Mouse (Mus musculus): ENCODE data around the gene Gm17783.
"Not testable (repeated sequence)": the region's sequence is repeated elsewhere in the genome, so short reads cannot be mapped to it uniquely, and the experiment has no call there.

Gene Gm17783

DNA sequence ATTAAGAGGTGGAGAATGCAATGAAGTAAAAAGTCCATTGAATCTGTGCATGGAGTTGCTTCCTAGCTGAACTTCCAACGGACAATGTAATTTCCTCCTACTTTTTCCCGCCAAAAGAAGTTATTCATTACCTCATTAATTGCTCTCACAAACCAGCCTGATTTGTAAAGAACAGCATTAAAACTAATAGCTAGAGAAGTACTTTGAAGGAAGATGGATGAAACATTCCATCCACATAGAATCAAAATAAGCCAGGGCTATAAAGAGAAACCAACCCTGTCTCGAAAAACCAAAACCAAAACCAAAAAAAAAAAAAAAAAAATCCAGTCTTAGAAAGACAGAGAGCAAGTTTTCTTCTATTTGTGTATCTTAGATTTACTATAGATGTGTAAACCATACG is at the start of gene Gm17783:
Gm17783 (minus strand) TSS at position 101 of the 400 bp plus-strand sequence.
- no peak for DNase-seq (ENCODE audit: low spot score)

DNA sequence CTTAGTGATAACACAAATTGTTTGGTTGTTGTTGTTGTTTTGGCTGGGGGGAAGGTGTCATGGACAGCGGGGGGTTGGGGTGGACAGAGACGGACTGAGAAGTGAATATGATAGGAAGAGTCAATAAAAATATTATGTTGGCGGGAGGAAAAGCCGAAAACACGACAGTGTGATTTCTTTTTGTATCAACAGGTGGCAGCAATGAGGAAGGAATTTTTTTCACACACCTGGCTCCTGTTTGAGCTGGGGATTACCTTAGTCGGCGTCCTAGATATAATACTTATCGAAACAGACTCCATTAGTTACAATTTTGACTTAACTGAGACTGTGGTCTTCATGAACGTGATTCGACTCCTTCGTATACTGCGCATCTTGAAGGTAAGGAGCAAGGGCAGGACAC is 48.0 kb upstream of the Gm17783 start:
- no peak for DNase-seq (ENCODE audit: low spot score)

DNA sequence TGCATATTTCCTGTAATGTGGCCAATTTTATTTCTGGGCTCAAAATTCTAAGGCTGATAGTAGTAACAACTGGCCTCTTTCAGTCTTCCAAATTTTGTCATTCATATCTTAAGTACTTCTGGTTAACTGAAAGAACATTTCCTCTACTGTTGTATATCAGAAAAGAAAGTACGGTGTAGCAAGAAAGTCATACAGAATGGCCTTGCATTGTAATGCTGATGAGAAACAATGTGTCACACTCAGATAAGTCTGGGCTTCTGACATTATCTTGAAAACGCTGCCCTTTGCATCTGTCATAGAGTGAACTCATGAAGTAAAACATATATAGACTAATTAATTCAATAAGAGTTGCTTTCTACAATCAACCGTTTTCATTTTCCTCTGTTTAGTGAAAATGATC is 40.5 kb upstream of the Gm17783 start:
- DNase-seq (ENCODE audit: low spot score): no peak

DNA sequence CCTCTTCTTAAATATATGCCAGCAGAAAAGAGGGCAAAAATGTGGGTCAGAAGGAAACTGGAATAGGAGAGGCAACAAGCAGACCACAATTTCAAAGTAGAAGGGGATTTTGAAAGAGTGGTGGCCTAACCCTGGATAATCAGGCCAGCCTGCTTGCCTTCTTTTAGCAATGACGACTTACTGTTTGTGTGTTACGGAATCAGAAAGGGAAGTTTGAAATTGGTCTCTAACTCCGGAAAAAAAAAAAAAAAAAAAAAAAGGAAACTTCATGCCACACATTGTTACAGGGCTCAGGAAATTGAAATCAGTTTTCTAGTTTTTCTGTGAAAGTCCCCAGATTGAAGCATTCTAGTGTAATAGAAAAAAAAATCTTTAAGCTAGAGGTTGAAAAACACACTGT is 29.9 kb upstream of the Gm17783 start:
- no peak for DNase-seq (ENCODE audit: low spot score)

DNA sequence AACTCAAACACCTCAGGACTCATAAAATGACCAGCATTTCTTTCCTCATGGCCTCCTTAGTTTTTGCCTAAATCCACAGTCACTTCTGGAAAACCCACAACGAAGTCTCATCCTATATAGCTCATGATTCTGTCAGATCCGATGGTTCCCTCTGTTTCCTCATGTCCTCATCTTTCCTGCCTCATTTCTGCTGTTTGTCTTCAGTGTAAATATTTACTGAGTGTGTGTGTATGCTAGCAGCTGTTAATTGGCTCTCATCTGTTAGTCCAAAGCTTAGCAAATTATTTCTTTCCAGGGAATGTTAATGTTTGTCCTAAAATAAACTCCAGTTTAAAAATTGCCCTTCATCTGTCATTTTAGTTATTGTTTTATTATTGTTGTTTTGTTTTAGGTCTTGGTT is 19.7 kb upstream of the Gm17783 start:
- DNase-seq (ENCODE audit: low spot score): no peak

DNA sequence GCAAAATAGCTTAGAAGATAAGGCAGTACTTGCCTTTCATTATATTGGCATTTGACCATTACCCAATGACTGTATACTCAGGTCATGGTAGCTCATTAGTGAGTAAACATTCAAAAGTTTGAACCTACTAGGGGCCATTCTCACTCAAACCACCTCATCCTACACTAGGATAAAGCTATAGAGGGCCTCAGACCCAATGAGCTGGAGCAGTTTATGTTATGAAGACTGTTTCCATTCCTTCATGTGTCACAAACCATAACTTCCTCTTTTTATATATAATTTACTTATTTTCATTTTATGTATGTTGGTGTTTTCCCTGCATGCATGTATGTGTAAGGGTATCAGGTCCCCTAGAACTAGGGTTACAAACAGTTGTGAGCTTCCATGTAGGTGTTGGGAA is 16.1 kb upstream of the Gm17783 start:
- DNase-seq (ENCODE audit: low spot score): no peak

DNA sequence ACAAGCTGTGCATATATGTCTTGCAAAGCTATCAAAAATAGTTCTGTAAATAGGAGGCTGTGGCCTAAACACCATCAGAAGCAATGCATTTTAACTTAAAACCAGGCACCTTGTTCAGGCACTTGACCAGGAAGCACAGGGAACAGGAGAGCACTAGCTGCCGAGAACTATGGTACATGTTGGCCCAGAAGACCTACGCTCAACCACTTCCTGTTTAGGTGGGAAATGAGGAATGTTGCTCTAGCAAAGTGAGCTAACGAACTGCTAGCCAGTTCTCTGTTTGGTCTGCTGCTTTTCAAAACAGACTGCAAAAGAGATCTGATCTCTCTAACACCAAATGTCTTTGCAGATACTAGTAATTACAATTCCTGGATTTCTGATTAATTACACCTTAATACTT is 12.5 kb upstream of the Gm17783 start:
- no peak for DNase-seq (ENCODE audit: low spot score)

DNA sequence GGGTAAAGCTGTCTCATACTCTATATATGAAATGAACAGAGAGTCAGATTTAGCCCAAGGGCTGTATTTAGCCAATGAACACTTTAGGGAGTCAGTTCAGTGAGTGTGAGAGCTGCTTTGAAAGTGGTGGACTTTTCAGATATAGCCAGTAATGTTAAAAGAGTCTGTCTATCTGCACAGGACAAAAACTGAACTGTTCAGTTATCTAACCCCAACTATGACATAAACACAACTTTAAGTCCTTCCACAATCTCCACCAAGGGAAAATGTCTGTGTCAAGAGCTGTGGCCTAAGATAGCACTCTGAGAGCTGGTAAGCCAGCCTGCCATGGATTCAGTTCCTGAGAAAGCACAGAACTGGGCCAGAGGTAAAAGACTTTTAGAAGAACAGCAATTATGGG is 10.3 kb upstream of the Gm17783 start:
- DNase-seq (ENCODE audit: low spot score): no peak

DNA sequence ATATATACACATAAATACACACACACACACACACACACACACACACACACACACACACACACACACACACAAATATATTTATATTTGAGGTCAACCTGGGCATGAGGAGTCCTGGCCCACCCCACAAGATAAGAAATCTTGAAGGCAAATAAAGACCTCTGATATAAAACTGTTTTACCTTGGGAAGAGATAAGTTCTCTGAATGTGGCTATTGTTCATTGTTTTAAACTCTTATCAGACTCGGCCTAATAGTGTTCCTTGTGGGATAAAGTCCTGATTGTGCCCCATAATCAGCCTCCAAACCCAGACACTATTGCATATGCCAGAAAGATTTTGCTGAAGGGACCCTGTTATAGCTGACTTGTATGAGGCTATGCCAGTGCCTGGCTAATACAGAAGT is 6.5 kb upstream of the Gm17783 start:
- DNase-seq (ENCODE audit: low spot score): not testable (repeated sequence)

DNA sequence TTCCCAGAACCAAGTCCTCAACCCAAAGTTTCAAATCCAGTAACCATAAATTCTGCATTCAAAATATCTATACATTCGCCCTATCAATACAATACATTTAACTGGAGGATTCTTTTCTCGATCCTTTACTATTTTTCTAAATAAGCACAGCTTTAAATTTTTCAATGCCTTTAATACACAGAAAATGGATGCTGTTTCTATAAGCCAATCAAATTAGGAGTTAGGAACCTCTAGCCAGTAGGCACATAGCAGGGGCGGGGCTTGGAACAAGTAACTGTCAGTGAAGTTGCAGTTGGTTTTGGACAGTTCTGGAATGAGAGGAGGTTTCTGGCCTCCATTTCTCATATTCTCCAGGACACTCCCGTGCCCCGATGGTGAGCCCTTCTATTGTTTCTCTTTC is 3.2 kb upstream of the Gm17783 start, which contains the start of gene Slc9c1:
Slc9c1 (plus strand) TSS at position 301 of the 400 bp plus-strand sequence.
- no peak for DNase-seq (ENCODE audit: low spot score)

DNA sequence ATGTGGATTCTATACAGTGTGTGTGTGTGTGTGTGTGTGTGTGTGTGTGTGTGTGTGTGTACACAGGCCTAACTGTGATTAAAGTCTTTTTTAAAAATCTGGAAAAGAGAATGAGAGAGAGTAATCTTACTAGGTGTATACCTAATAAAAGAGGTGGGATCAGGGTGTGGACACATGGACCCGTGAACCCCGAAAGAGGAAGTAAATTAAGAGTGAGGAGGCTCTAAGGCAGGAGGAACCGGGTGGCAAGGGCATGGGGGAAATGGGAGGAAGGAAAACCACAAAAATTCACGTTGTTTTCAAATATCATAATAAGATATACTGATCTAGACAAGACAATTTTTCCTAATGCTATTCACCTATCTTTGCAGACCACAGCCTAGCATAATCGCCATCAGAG is 6.3 kb downstream of the Gm17783 start:
- no peak for DNase-seq (ENCODE audit: low spot score)

DNA sequence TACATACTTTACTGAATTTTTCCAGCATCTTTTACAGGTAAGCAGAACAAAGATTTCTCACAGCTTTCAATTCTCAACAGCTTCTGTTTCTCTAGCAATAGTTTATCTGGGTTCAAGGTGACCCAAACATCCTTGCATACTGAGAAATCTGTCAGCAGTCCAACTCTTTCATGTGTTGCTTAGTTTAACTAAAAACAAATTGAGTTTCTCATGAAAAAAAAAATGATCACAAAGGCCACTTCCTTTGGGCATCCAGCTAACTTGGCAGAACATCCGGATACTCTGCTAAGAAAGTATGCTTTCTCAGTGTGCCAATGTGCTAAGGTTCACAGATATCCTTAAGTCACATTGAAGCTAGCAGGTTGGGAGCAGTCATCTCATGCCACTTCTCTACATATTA is 36.5 kb downstream of the Gm17783 start:
- DNase-seq (ENCODE audit: low spot score): no peak

DNA sequence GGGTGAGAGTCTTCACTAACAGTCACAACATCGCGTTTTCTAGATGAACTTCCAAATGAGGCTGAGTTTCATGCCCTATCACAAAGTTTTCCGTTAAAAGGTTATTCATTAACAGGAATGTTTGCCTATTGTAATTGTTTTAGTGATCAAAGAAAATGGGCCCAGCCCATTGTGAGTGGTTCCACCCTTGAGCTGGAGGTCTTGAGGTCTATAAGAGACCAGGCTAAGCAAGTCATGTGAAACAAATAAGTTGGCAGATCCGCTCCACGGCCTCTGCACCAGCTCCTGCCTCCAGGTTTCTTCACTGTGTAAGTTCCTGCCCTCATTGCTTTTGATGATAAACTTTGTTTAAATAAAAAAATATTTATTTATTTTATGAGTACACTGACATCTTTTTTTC is 38.9 kb downstream of the Gm17783 start, which contains the start of gene Gm609:
Gm609 (minus strand) TSS at position 43 of the 400 bp plus-strand sequence.
- no peak for DNase-seq (ENCODE audit: low spot score)

DNA sequence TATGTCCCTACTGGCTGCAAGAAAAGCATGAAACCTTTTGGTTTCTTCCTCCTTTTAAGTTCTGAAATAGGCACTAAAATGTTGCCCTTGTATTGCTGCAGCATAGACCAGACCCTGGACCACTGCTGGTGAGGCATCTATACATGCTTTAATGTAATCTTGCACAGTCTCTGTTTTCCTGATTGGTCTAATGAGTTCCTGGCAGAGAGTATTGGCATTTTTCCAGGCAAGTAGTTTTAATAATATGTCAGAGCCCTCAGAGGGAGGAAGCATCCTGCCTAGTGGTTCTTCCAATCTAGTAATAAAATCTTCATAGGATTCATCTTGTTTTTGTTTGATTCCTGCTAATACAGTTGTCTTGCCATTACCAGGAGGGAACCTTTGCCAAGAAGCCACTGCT is 54.9 kb downstream of the Gm17783 start:
- DNase-seq (ENCODE audit: low spot score): no peak

DNA sequence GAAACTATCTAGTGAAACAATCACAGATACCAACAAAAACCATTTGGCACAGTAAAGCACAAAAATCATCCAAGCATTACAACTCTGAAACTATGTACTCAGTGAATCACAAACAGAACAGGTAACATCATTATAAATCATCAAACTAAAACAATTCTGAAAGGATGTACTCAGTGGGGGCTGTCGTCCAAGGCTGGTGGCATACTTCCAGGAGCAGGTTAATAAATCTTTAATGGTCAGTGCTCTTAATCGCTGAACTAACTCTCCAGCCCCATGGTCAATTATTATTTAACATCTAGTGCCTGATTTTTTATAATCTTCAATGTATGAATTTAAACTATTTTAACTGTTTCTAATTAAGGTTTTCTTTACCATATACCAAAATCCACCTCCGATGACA is 60.0 kb downstream of the Gm17783 start:
- not testable (repeated sequence) for DNase-seq (ENCODE audit: low spot score)
